Comparison of ENCODE assay signal across 8 mouse cellular contexts in the genomic region with DNA sequence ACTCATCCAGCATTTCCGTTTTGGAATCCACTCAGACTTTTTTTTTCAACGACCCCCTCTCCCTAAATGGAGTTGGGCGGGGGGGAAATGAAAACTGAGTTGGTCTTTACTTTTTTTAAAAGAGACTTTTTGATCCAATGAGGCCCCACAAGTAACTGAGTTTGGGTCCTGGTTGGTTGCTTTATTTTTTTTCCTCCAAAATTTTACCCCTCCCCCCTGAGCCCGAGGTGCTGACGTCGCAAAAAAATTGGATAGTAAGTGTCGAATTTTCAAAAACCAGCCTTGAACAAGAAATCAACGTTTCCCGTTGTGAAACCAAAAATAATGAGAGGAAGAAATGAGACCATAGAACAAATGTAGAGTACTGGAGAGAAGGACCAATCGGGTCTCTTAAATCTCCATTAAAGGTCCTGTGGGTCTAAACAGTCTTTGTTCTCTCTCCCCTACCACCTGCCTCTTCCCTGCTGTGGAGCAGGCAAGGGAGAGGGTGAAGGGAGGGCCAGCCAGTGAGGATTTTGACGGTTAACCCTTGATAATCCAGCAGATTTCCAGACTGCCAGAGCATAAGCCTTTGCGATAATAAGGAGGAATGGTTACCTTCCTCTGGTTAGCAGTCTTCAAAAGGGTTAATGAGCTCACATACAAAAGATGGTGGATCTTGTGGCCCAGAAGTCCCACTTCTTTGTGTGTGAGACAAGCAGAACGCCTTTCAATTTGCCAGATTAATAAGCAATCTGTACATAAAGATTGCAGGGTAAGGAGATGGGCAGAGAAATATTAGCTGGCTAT. TPM values are rescaled to one million over a fixed set of nuclear protein-coding genes. Genes with fewer than 3 reads are reported as not detected.
A peak's percentile ranks its signal among the peaks of the same experiment; 100 is the strongest.
DNase-seq lines count a peak whose midpoint lies in the region; ATAC-seq and TF ChIP-seq lines count a peak whose summit lies in the region.

No protein-coding gene starts in this region.

- no peaks in the 10 kb centered on the region for H3K79me2 ChIP-seq in heart, adult 2 months (replicated peaks; ENCODE audit: control insufficient read depth, insufficient read depth, low read length)

- DNase-seq in thymus, adult 2 months, result peak; percentile 40
- no peak for DNase-seq in thymus, adult 18-20 months
- DNase-seq in cerebellum, adult 9-11 months, result peak; percentile 88
- DNase-seq in heart, adult 2 months, result peak; percentile 52 to 57

- no peak for ATAC-seq in kidney, embryonic 14.5 days (ENCODE audit: low FRiP score, low TSS enrichment)
- ATAC-seq in liver, embryonic 16.5 days (ENCODE audit: low read depth), result no peak
- peak; percentile 7; the same call in 1 of the 2 replicates for ATAC-seq in neural tube, embryonic 14.5 days (ENCODE audit: low read depth)
- no peak for ATAC-seq in megakaryocyte-erythroid progenitor cell, adult 5-6 weeks (replicated peaks; ENCODE audit: low FRiP score, low TSS enrichment, poor library complexity, severe bottlenecking)

- no peaks in the 10 kb centered on the region for H3K27me3 ChIP-seq in thymus, adult 2 months (ENCODE audit: control insufficient read depth, insufficient read depth, low read length)
- no peaks in the 10 kb centered on the region for H3K27me3 ChIP-seq in heart, adult 2 months (ENCODE audit: control insufficient read depth, insufficient read depth, low read length)
- no peaks in the 10 kb centered on the region for H3K27me3 ChIP-seq in kidney, embryonic 14.5 days (ENCODE audit: control insufficient read depth, insufficient read depth, low read length)
- H3K27me3 ChIP-seq in liver, embryonic 16.5 days (ENCODE audit: control insufficient read depth, insufficient read depth, low read depth, low read length), result no peaks in the 10 kb centered on the region
- no peaks in the 10 kb centered on the region for H3K27me3 ChIP-seq in neural tube, embryonic 14.5 days (ENCODE audit: control insufficient read depth, insufficient read depth, low read length)

- H3K9me3 ChIP-seq in kidney, embryonic 14.5 days (ENCODE audit: control insufficient read depth, low read length), result no peaks in the 10 kb centered on the region
- H3K9me3 ChIP-seq in liver, embryonic 16.5 days (replicated peaks; ENCODE audit: control insufficient read depth, low read length), result no peaks in the 10 kb centered on the region
- H3K9me3 ChIP-seq in neural tube, embryonic 14.5 days (ENCODE audit: control insufficient read depth, low read length), result no peaks in the 10 kb centered on the region

- peak overlapping the region; percentile 98 for H3K4me2 ChIP-seq in kidney, embryonic 14.5 days (replicated peaks; ENCODE audit: low read depth, low read length)
- H3K4me2 ChIP-seq in liver, embryonic 16.5 days (ENCODE audit: low read depth, low read length), result peak overlapping the region; percentile 93
- H3K4me2 ChIP-seq in neural tube, embryonic 14.5 days (ENCODE audit: low read depth, low read length), result peak overlapping the region; percentile 69

- peak overlapping the region; percentile 65 for H3K4me3 ChIP-seq in thymus, adult 2 months (ENCODE audit: control insufficient read depth, insufficient read depth, low read length)
- peak overlapping the region; percentile 79 for H3K4me3 ChIP-seq in heart, adult 2 months
- H3K4me3 ChIP-seq in kidney, embryonic 14.5 days (ENCODE audit: low read length), result peak overlapping the region; percentile 85
- H3K4me3 ChIP-seq in liver, embryonic 16.5 days (ENCODE audit: low read depth, low read length), result peak overlapping the region; percentile 89
- peak overlapping the region; percentile 66 for H3K4me3 ChIP-seq in neural tube, embryonic 14.5 days (ENCODE audit: low read depth, low read length)

- peaks cover 10% of the 10 kb centered on the region for H3K36me3 ChIP-seq in thymus, adult 2 months (ENCODE audit: control insufficient read depth, insufficient read depth, low read length)
- peaks cover 11% of the 10 kb centered on the region for H3K36me3 ChIP-seq in heart, adult 2 months (ENCODE audit: control insufficient read depth, insufficient read depth, low read length)
- H3K36me3 ChIP-seq in kidney, embryonic 14.5 days (ENCODE audit: control insufficient read depth, insufficient read depth, low read length), result peaks cover 31% of the 10 kb centered on the region
- H3K36me3 ChIP-seq in liver, embryonic 16.5 days (ENCODE audit: control insufficient read depth, insufficient read depth), result peaks cover 16% of the 10 kb centered on the region
- peaks cover 3% of the 10 kb centered on the region for H3K36me3 ChIP-seq in neural tube, embryonic 14.5 days (ENCODE audit: control insufficient read depth, insufficient read depth, low read length)

- H3K27ac ChIP-seq in thymus, adult 2 months (ENCODE audit: control insufficient read depth, insufficient read depth, low read length), result peak overlapping the region; percentile 98
- H3K27ac ChIP-seq in heart, adult 2 months, result peak overlapping the region; percentile 100
- peak overlapping the region; percentile 99 for H3K27ac ChIP-seq in kidney, embryonic 14.5 days (ENCODE audit: low read depth, low read length)
- H3K27ac ChIP-seq in liver, embryonic 16.5 days (ENCODE audit: low read length), result peak overlapping the region; percentile 95
- peak overlapping the region; percentile 97 for H3K27ac ChIP-seq in neural tube, embryonic 14.5 days (ENCODE audit: low read depth, low read length)

- peaks cover 9% of the 10 kb centered on the region for H3K4me1 ChIP-seq in thymus, adult 2 months (replicated peaks; ENCODE audit: control insufficient read depth, insufficient read depth, low read length)
- peaks cover 8% of the 10 kb centered on the region for H3K4me1 ChIP-seq in heart, adult 2 months (ENCODE audit: control insufficient read depth, insufficient read depth, low read length)
- peaks cover 27% of the 10 kb centered on the region for H3K4me1 ChIP-seq in kidney, embryonic 14.5 days (ENCODE audit: control insufficient read depth, insufficient read depth, low read length)
- H3K4me1 ChIP-seq in liver, embryonic 16.5 days (ENCODE audit: control insufficient read depth, low read depth, low read length), result peaks cover 44% of the 10 kb centered on the region
- H3K4me1 ChIP-seq in neural tube, embryonic 14.5 days (ENCODE audit: control insufficient read depth, insufficient read depth, low read length), result peaks cover 23% of the 10 kb centered on the region

- 0 out of 2 replicates have a peak, but pooled peaks have one; percentile 40 for TF ChIP-seq EP300 in heart, adult 2 months (IDR thresholded peaks at IDR 0.05; ENCODE audit: insufficient read depth, low read depth, low read length)

- under 1% methylated on average over 13 of the region's 13 CpGs for WGBS in thymus, adult 2 months
- under 1% methylated on average over 13 of the region's 13 CpGs for WGBS in heart, adult 2 months
- under 1% methylated on average over 13 of the region's 13 CpGs for WGBS in kidney, embryonic 14.5 days
- WGBS in liver, embryonic 16.5 days (ENCODE audit: insufficient replicate concordance), result under 1% methylated on average over 13 of the region's 13 CpGs
- WGBS in neural tube, embryonic 14.5 days, result under 1% methylated on average over 13 of the region's 13 CpGs

- intact Hi-C loops in heart, adult 2 months (cut with DNase I), result loop anchor here (2.0 kb wide), 4 partner anchors 21 to 79 kb away; partner anchors contain the start of genes 2310061I04Rik, Gnl1 and Tubb5

- TF ChIP-seq CTCF in thymus, adult 2 months (IDR thresholded peaks at IDR 0.05; ENCODE audit: borderline replicate concordance, control insufficient read depth, extremely low read depth, insufficient read depth, low read length, poor library complexity), result no peak
- no peak for TF ChIP-seq CTCF in heart, adult 2 months (IDR thresholded peaks at IDR 0.05)

- no peak for TF ChIP-seq POLR2A in thymus, adult 2 months (IDR thresholded peaks at IDR 0.05; ENCODE audit: control insufficient read depth, extremely low read depth, insufficient read depth, low read length, poor library complexity)
- TF ChIP-seq POLR2A in heart, adult 2 months (IDR thresholded peaks at IDR 0.05; ENCODE audit: insufficient read depth, low read depth, low read length), result peak; percentile 77

- peak overlapping the region; percentile 68 for H3K9ac ChIP-seq in heart, adult 2 months (ENCODE audit: low read depth, low read length)
- H3K9ac ChIP-seq in kidney, embryonic 14.5 days (ENCODE audit: low read depth, low read length), result peak overlapping the region; percentile 97
- peak overlapping the region; percentile 85 for H3K9ac ChIP-seq in liver, embryonic 16.5 days (ENCODE audit: low read depth, low read length)
- peak overlapping the region; percentile 99 for H3K9ac ChIP-seq in neural tube, embryonic 14.5 days (replicated peaks; ENCODE audit: low read depth, low read length)

RNA-seq across cellular contexts. Expression of gene Ppp1r10, which starts 1.4 kb away (rescaled TPM):
- 63.0 and 65.6 TPM in 2 replicates for polyA plus RNA-seq in thymus, adult 2 months (2012; rRNA removed)
- total RNA-seq in heart, adult 2 months (2021), result 10 to 100 TPM; 26.4 to 40.9 TPM
- 18.1 and 18.7 TPM in 2 replicates for polyA plus RNA-seq in heart, adult 2 months (2012; rRNA removed)
- polyA plus RNA-seq in kidney, embryonic 14.5 days (2014; fragmentation: Nextera tagmentation; extraction: Ambion mirVana), result 30.6 and 44.7 TPM in 2 replicates
- polyA plus RNA-seq in liver, embryonic 16.5 days (2015; fragmentation: Nextera tagmentation; extraction: Ambion mirVana), result 22.2 and 24.7 TPM in 2 replicates
- polyA plus RNA-seq in neural tube, embryonic 14.5 days (2014; fragmentation: Nextera tagmentation; extraction: Ambion mirVana), result 31.9 and 39.0 TPM in 2 replicates
- total RNA-seq in megakaryocyte-erythroid progenitor cell, adult 5-6 weeks (2014; fragmentation: Nextera tagmentation), result 80.8 and 95.1 TPM in 2 replicates
- total RNA-seq in megakaryocyte-erythroid progenitor cell, adult 5-6 weeks (2017), result 86.4 and 103 TPM in 2 replicates

RNA-seq across cellular contexts. Expression of gene Mrps18b, which starts 1.5 kb away (rescaled TPM):
- 67.6 and 69.7 TPM in 2 replicates for polyA plus RNA-seq in thymus, adult 2 months (2012; rRNA removed)
- total RNA-seq in heart, adult 2 months (2021), result 10 to 100 TPM; 50.9 to 56.2 TPM
- polyA plus RNA-seq in heart, adult 2 months (2012; rRNA removed), result 76.0 and 99.7 TPM in 2 replicates
- 79.0 and 101 TPM in 2 replicates for polyA plus RNA-seq in kidney, embryonic 14.5 days (2014; fragmentation: Nextera tagmentation; extraction: Ambion mirVana)
- polyA plus RNA-seq in liver, embryonic 16.5 days (2015; fragmentation: Nextera tagmentation; extraction: Ambion mirVana), result 56.3 and 60.9 TPM in 2 replicates
- polyA plus RNA-seq in neural tube, embryonic 14.5 days (2014; fragmentation: Nextera tagmentation; extraction: Ambion mirVana), result 65.3 and 66.2 TPM in 2 replicates
- 140 and 175 TPM in 2 replicates for total RNA-seq in megakaryocyte-erythroid progenitor cell, adult 5-6 weeks (2014; fragmentation: Nextera tagmentation)
- total RNA-seq in megakaryocyte-erythroid progenitor cell, adult 5-6 weeks (2017), result 72.7 and 92.6 TPM in 2 replicates

RNA-seq across cellular contexts. Expression of gene Atat1, which starts 7.8 kb away (rescaled TPM):
- 63.9 and 64.9 TPM in 2 replicates for polyA plus RNA-seq in thymus, adult 2 months (2012; rRNA removed)
- 1 to 10 TPM; 6.0 TPM for total RNA-seq in heart, adult 2 months (2021)
- 22.0 and 24.3 TPM in 2 replicates for polyA plus RNA-seq in heart, adult 2 months (2012; rRNA removed)
- 76.5 and 92.2 TPM in 2 replicates for polyA plus RNA-seq in kidney, embryonic 14.5 days (2014; fragmentation: Nextera tagmentation; extraction: Ambion mirVana)
- polyA plus RNA-seq in liver, embryonic 16.5 days (2015; fragmentation: Nextera tagmentation; extraction: Ambion mirVana), result 7.4 and 7.7 TPM in 2 replicates
- polyA plus RNA-seq in neural tube, embryonic 14.5 days (2014; fragmentation: Nextera tagmentation; extraction: Ambion mirVana), result 448 and 481 TPM in 2 replicates
- total RNA-seq in megakaryocyte-erythroid progenitor cell, adult 5-6 weeks (2014; fragmentation: Nextera tagmentation), result 23.1 and 31.9 TPM in 2 replicates
- 3.0 and 4.3 TPM in 2 replicates for total RNA-seq in megakaryocyte-erythroid progenitor cell, adult 5-6 weeks (2017)

RNA-seq across cellular contexts. Expression of gene 2310061I04Rik, which starts 20.4 kb away (rescaled TPM):
- 73.4 and 86.8 TPM in 2 replicates for polyA plus RNA-seq in thymus, adult 2 months (2012; rRNA removed)
- total RNA-seq in heart, adult 2 months (2021), result 100 to 1,000 TPM in 1 of 2 experiments, 10 to 100 TPM in 1; 99.4 to 116 TPM
- 164 and 176 TPM in 2 replicates for polyA plus RNA-seq in heart, adult 2 months (2012; rRNA removed)
- polyA plus RNA-seq in kidney, embryonic 14.5 days (2014; fragmentation: Nextera tagmentation; extraction: Ambion mirVana), result 36.2 and 41.5 TPM in 2 replicates
- polyA plus RNA-seq in liver, embryonic 16.5 days (2015; fragmentation: Nextera tagmentation; extraction: Ambion mirVana), result 7.9 and 8.0 TPM in 2 replicates
- 57.9 and 74.2 TPM in 2 replicates for polyA plus RNA-seq in neural tube, embryonic 14.5 days (2014; fragmentation: Nextera tagmentation; extraction: Ambion mirVana)
- 107 and 160 TPM in 2 replicates for total RNA-seq in megakaryocyte-erythroid progenitor cell, adult 5-6 weeks (2014; fragmentation: Nextera tagmentation)
- 8.1 and 10.9 TPM in 2 replicates for total RNA-seq in megakaryocyte-erythroid progenitor cell, adult 5-6 weeks (2017)

RNA-seq across cellular contexts. Expression of gene Dhx16, which starts 38.0 kb away (rescaled TPM):
- 174 and 182 TPM in 2 replicates for polyA plus RNA-seq in thymus, adult 2 months (2012; rRNA removed)
- 10 to 100 TPM; 19.3 to 20.3 TPM for total RNA-seq in heart, adult 2 months (2021)
- 27.7 and 38.0 TPM in 2 replicates for polyA plus RNA-seq in heart, adult 2 months (2012; rRNA removed)
- polyA plus RNA-seq in kidney, embryonic 14.5 days (2014; fragmentation: Nextera tagmentation; extraction: Ambion mirVana), result 37.8 and 50.0 TPM in 2 replicates
- 29.1 and 29.8 TPM in 2 replicates for polyA plus RNA-seq in liver, embryonic 16.5 days (2015; fragmentation: Nextera tagmentation; extraction: Ambion mirVana)
- polyA plus RNA-seq in neural tube, embryonic 14.5 days (2014; fragmentation: Nextera tagmentation; extraction: Ambion mirVana), result 22.4 and 37.5 TPM in 2 replicates
- 132 and 133 TPM in 2 replicates for total RNA-seq in megakaryocyte-erythroid progenitor cell, adult 5-6 weeks (2014; fragmentation: Nextera tagmentation)
- total RNA-seq in megakaryocyte-erythroid progenitor cell, adult 5-6 weeks (2017), result 51.3 and 68.8 TPM in 2 replicates

Comparison
In these comparisons a context has a peak if more than half of its experiments do, and no peak if none do; other contexts are left out.
1. DNase-seq: peak in thymus, adult 2 months (single experiment), cerebellum, adult 9-11 months (single experiment) and heart, adult 2 months (2 of 2); none in thymus, adult 18-20 months (0 of 2).
2. Peak in every context shown above with its lines, with median percentiles within 50 percentile points of each other: H3K27ac ChIP-seq, H3K4me3 ChIP-seq, H3K9ac ChIP-seq and H3K4me2 ChIP-seq.